Mouse (Mus musculus): ENCODE data around the gene Resf1. TPM values are rescaled to one million over a fixed set of nuclear protein-coding genes. Genes with fewer than 3 reads are reported as not detected.
"Not testable (repeated sequence)": the region's sequence is repeated elsewhere in the genome, so short reads cannot be mapped to it uniquely, and the experiment has no call there.

Gene Resf1
- total RNA-seq, 1 experiment from 2014 or later, result 36.9 TPM

- DNase-seq, result no peak
These were observed 35.2 kb downstream of the Resf1 start for GRCm38 (mm10) chr6:149344372-149344771.

DNA sequence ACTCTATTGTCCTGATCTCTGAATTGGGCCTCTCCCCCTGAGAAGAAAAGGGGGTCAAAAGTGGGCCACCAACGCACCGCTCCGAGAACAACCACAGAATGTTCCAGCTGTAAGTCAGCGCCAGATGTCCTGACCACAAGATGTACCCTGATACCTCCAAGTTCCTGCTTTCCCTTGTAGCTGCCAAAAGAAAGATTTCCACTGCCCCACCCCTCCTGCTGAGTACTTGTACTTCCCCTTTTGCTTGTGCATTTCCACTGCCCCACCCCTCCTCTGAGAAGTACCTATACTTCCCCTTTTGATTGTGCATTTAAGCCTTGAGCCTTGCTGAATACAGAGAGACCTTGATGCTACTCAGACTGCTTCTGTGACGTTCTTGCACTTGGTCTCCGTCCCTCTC, 39.0 kb downstream of the Resf1 start:
- not testable (repeated sequence) for DNase-seq

DNA sequence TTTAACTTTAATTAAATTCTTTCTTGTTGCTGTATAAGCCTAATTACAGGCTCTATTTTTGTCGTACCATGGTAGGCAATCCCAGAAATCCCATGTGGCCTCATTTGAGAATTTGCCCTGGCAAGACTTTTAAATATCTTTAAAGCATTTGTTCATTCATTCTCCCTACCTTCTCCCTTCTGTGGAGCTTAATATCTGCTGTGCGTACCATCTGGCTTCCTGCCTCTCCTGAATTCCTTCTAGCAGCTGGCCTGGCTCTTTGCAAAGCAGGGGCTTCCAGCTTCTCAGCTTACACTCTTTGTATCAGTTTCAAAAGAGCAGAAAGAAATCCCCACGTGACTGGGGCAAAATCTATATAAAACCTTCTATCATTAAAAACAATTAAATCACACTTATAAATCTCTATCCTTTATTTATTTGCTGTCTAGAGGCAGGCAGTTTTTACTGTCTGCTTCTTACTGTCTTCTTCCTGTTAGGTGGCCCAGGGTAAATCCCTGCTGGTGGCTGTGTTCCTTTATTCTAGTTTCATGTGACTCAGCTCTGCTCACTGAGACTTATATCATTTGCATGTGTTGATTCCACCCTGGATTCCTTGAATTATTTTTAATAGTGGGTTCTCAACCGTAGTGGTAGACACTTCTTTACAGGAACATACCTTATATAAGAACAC, 45.7 kb downstream of the Resf1 start:
- no peak for DNase-seq

GRCm38 (mm10) chr6:149355799-149356198, 46.6 kb downstream of the Resf1 start:
- DNase-seq, result not testable (repeated sequence)

- DNase-seq, result no peak
These were observed 47.9 kb downstream of the Resf1 start for GRCm38 (mm10) chr6:149357155-149357554.

GRCm38 (mm10) chr6:149362533-149362932, 53.3 kb downstream of the Resf1 start:
- not testable (repeated sequence) for DNase-seq

GRCm38 (mm10) chr6:149365975-149366374, 56.8 kb downstream of the Resf1 start:
- not testable (repeated sequence) for DNase-seq

- DNase-seq, result no peak
These were observed 57.2 kb downstream of the Resf1 start for GRCm38 (mm10) chr6:149366403-149366802.

- DNase-seq, result peak; percentile 57
These were observed 65.8 kb downstream of the Resf1 start for GRCm38 (mm10) chr6:149374986-149375457.

- no peak for DNase-seq
These were observed 74.3 kb downstream of the Resf1 start for GRCm38 (mm10) chr6:149383531-149383930.

Other genes starting within 250 kb of the Resf1 start
- 14.0 and 15.7 TPM in 2 replicates for gene Dennd5b, start 207.7 kb upstream of the Resf1 start, total RNA-seq (2021)
- not detected in 2 replicates for gene Gm10203, start 179.2 kb upstream of the Resf1 start, total RNA-seq (2021)
- gene Etfbkmt, start 169.6 kb upstream of the Resf1 start, total RNA-seq (2021), result 15.8 and 24.3 TPM in 2 replicates
- 28.5 and 31.1 TPM in 2 replicates for gene Amn1, start 120.7 kb upstream of the Resf1 start, total RNA-seq (2021)
- 3.5 and 6.0 TPM in 2 replicates for gene Bicd1, start 99.5 kb downstream of the Resf1 start, total RNA-seq (2021)

Measured in adrenal gland, postnatal 25 days (tissue).